Mouse (Mus musculus) T-helper 1 cell (primary cell): ENCODE data around the gene Iqcf3.
"Not testable (repeated sequence)": the region's sequence is repeated elsewhere in the genome, so short reads cannot be mapped to it uniquely, and the experiment has no call there.

ENCODE experiments used
- in situ Hi-C: fragments of 300-600 bp; cut with MboI, MseI; formaldehyde crosslinking; loops from one replicate; pipeline ENCODE4 v1.15.1; 2025; ENCODE audit warnings: high pct_unique_total_duplicates

Iqcf3 gene

GRCm38 (mm10) chr9:106512729-106513450 lies 48.5 kb downstream of the Iqcf3 start:
- in situ Hi-C loops = no loop called here

- in situ Hi-C loops = no loop called here
These were observed 52.1 kb downstream of the Iqcf3 start for GRCm38 (mm10) chr9:106509356-106509755.

DNA sequence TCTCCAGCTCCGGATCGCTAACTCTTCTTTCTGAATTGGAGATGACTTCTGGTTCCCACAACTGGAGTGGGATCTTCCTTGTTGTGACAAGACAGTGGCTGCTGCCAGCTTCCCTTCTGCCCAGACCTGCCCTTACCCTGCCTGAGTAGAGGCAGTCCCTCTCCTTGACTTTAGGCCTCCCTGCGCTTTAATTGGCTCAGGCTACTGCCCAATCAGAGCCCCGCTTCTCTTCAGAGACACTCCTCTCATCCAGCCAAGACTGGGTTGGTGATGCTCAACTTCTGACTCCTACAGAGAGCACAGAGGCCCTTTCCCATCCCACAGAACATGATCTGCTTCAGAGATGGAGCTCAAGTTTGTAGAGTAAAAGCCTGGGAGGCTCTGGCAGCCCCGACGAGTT lies 57.2 kb downstream of the Iqcf3 start:
- in situ Hi-C loops = no loop called here

DNA sequence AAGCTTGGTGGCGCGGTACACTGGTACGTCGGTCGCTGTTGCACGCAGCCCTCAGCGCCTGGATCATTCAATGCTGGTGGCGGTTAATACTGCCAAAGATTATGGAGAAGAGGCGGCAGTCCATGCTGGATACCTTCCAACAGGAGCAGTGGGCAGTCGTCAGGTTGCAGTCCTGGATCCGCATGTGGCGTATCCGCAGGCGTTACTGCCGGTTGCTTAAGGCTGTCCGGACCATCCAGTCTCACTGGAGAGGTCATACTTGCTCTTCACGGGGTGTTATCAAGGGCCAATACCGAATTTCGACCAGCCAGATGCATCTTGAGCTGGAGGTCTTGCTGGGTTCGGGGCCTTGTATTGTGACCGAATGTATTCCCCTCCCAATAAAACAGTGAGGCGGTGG lies 59.6 kb downstream of the Iqcf3 start:
- in situ Hi-C loops = no loop called here

DNA sequence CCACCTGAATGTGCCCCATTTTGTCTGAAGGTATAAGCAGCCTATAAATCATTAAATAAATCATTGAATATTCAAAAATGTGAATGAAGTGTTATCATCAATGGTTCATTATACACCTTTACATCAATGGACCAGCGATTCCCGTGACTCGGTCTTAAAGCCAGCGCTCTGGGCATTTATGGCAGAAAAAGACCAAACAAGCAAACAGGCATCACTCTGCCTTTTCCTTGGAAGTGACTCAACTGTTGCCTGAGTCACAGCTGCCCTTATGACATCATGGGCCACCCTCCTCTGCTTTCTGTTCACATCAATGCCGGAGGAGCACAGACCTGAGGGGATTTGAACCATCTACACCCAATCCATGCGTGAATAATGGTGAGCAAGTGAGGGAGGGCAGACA lies 61.8 kb downstream of the Iqcf3 start, which contains the start of gene Iqcf1:
Gene Iqcf1 (plus strand): TSS at position 301 of the 400 bp plus-strand sequence.
- in situ Hi-C loops = no loop called here

- in situ Hi-C loops = not testable (repeated sequence)
These were observed 73.8 kb downstream of the Iqcf3 start for GRCm38 (mm10) chr9:106487602-106488001.

GRCm38 (mm10) chr9:106485076-106485475 lies 76.4 kb downstream of the Iqcf3 start:
- in situ Hi-C loops = no loop called here

DNA sequence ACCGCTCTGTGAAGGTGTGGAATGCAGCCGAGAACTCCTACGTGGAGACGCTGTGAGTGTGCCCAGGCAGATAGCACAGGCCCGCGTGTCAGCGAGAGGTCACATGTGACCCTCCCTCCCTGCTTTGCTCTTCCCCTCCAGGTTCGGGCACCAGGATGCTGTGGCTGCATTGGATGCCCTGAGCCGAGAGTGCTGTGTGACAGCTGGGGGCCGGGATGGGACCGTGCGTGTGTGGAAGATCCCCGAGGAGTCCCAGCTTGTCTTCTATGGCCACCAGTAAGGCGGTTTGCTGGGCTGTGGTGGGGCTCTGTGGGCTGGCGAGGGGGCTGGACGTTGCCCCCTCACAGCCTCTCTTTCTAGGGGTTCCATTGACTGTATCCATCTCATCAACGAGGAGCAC lies 77.8 kb downstream of the Iqcf3 start:
- in situ Hi-C loops = no loop called here

- in situ Hi-C loops = no loop called here
These were observed 78.3 kb downstream of the Iqcf3 start for GRCm38 (mm10) chr9:106483136-106483535.

- in situ Hi-C loops = no loop called here
These were observed 78.8 kb downstream of the Iqcf3 start for GRCm38 (mm10) chr9:106482578-106483115.

- in situ Hi-C loops = no loop called here
These were observed 79.8 kb downstream of the Iqcf3 start for GRCm38 (mm10) chr9:106481676-106482075.

- in situ Hi-C loops = no loop called here
These were observed 80.4 kb downstream of the Iqcf3 start for GRCm38 (mm10) chr9:106481075-106481474.

DNA sequence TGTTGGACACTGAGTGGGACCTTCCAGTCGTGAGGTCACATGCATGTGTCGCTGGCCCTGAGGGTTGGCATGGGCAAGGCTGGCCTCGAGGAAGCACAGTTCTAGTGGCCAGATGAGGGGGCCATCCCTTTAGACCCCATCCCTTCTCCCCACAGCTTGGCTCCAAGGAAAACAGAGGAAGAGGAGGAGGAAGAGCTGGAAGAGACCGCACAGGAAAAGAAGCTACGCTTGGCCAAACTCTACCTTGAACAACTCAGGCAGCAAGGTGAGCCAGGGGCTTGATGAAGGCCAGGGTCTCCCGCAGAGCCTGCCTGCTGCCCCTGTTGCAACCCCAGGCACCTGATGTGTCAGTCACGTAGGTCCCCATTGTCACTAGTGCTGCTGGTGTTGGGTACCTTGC lies 80.9 kb downstream of the Iqcf3 start:
- in situ Hi-C loops = no loop called here

- in situ Hi-C loops = no loop called here
These were observed 83.3 kb downstream of the Iqcf3 start for GRCm38 (mm10) chr9:106478101-106478500.

DNA sequence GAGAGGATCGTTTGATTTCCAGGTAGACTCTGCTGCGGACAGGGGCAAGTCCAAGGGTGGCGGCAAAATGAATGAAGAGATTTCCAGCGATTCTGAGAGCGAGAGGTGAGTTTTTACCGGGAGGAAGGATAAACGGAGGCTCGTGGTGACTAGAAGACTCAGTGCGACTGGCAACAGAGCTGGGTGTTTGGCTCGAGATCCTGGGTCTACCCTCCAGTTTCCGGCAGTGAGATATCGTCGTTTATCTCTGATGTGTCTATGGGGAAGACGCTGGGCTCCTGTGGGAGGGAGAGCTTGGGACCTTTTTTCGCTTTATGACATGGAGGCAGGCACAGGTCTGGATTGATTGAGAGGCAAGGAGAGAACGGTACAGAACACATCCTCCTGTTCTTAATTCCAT lies 83.8 kb downstream of the Iqcf3 start:
- in situ Hi-C loops = no loop called here

DNA sequence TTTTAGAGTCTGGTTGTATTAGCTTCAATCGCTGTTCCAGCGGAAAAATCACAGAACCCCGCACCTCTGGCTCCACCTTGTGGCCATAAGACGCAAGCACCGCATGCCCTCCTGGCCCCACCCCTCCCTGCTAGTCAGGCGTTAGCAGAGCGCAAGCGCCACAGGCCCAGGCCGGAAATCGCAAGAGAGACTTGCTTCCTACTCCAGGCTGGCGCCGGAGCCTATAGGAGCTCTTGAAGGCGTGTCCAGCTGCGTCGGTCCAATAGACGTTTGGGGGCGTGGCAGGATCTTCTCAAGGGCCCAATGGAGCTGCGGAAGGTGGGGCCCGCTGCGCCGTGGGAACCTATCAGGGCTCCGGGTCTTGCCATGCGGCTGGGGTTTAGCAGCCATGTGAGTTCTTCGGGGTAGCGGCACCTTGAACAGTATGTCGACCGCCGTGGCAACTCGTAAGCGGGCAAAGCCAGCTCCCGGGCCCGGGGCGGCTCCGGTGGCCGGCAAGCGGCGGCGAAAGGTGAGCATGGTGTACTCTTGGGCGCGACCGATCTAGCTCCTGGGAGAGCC lies 84.4 kb downstream of the Iqcf3 start, which contains the start of gene Parp3:
Gene Parp3 (minus strand): TSS at position 26 of the 561 bp plus-strand sequence.
- in situ Hi-C loops = no loop called here

GRCm38 (mm10) chr9:106476002-106476923 lies 85.2 kb downstream of the Iqcf3 start:
- in situ Hi-C loops = no loop called here

- in situ Hi-C loops = no loop called here
These were observed 85.8 kb downstream of the Iqcf3 start, which contains the start of gene Rrp9 for GRCm38 (mm10) chr9:106475663-106476001. Gene Rrp9, plus strand, starts transcription at chr9:106475963.

- in situ Hi-C loops = no loop called here
These were observed 86.4 kb downstream of the Iqcf3 start for GRCm38 (mm10) chr9:106475046-106475445.

DNA sequence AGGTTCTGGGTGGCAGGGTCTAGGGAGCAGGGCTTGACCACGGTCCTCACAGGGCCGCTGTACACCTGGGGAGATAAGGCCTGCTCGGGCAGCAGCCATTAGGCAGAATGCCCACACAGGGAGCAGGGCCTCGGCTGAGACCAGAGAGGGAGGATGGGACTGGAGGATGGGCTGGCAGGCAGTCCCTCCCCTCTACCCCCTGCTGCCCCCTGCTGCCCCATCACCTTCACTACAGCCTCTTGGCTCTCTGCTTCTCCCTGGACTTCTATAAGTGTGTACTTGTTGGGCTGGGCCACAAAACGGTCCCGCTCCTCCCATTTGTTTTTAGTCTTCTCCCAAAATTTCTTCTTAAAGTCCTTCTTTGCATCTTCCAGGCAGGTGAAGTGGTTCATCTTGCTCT lies 87.0 kb downstream of the Iqcf3 start:
- in situ Hi-C loops = no loop called here

- in situ Hi-C loops = no loop called here
These were observed 87.7 kb downstream of the Iqcf3 start for GRCm38 (mm10) chr9:106473753-106474105.

- in situ Hi-C loops = no loop called here
These were observed 88.2 kb downstream of the Iqcf3 start for GRCm38 (mm10) chr9:106473081-106473752.
